Mouse (Mus musculus): Measurements from ENCODE around the gene Wnt8b. TPM values are rescaled to one million over a fixed set of nuclear protein-coding genes. Genes with fewer than 3 reads are reported as not detected.
"Not testable (repeated sequence)": the region's sequence is repeated elsewhere in the genome, so short reads cannot be mapped to it uniquely, and the experiment has no call there.

Gene Wnt8b
- total and polyA plus RNA-seq, 2 experiments from 2014 or later = not detected

DNA sequence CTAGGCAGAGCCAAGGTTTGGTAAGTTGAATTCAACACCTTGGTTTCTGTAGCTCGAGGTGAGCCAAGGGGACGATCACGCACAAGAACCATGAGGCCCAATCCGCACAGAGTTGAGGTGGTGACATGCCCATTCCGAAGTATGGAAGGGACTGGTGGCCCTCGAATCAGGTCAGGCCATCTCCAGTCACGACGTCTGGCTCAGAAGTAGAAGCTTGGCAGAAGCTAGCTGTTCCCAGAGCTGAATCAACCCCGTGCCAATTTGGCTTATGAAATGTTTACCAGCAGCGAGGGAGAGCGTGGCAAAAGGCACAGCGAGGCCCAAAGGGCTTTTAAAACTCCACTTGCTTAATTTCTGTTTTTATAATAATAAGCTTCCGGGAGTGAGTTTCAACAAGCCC, 34.6 kb upstream of the Wnt8b start:
- no peaks in the 10 kb centered on the region for H3K9me3 ChIP-seq (replicated peaks; ENCODE audit: control insufficient read depth, low read length)
- H3K36me3 ChIP-seq (replicated peaks; ENCODE audit: control insufficient read depth, insufficient read depth, low read length) = no peaks in the 10 kb centered on the region
- no peak overlapping the region for H3K9ac ChIP-seq (replicated peaks; ENCODE audit: low read depth, low read length)
- ATAC-seq (ENCODE audit: insufficient read depth, low read depth) (no peak), DNase-seq (ENCODE audit: low spot score) (no peak)
- WGBS = 76% methylated on average over 13 of the region's 13 CpGs
- no peak overlapping the region for H3K4me2 ChIP-seq (ENCODE audit: low read depth, low read length)
- H3K4me3 ChIP-seq (ENCODE audit: low read depth, low read length) = no peak overlapping the region
- no peak overlapping the region for H3K27ac ChIP-seq (ENCODE audit: low read depth)
- H3K4me1 ChIP-seq (ENCODE audit: control insufficient read depth, insufficient read depth) = no peaks in the 10 kb centered on the region
- TF ChIP-seq EP300 (IDR thresholded peaks at IDR 0.05; ENCODE audit: low read depth) = no peak
- TF ChIP-seq CTCF (IDR thresholded peaks at IDR 0.05; ENCODE audit: low read depth) = no peak
- no peaks in the 10 kb centered on the region for H3K27me3 ChIP-seq (ENCODE audit: control insufficient read depth, insufficient read depth, low read length)

DNA sequence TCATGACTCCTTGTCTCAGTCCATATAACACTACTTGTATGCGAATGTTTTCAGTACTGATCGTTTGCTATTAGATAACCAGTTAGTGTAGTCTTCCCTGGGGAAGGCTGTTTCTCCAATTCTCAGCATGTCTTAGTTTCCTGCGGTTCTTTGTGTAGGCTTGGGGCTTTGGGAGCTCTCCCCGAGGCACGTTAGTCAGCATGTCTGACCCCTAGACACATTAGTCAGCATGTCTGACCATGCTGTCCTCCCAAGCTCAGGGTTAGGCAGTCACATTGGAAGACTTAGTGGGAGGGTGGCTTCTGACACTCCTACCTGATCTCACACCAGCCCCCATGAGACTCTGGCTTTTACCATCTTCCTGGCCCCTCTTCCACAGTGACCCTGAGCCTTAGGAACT, 32.8 kb upstream of the Wnt8b start:
- H3K4me2 ChIP-seq (ENCODE audit: low read depth, low read length) = no peak overlapping the region
- no peak for DNase-seq (ENCODE audit: low spot score)
- no peaks in the 10 kb centered on the region for H3K27me3 ChIP-seq (ENCODE audit: control insufficient read depth, insufficient read depth, low read length)
- H3K27ac ChIP-seq (ENCODE audit: low read depth) = no peak overlapping the region
- no peak overlapping the region for H3K9ac ChIP-seq (replicated peaks; ENCODE audit: low read depth, low read length)
- no peaks in the 10 kb centered on the region for H3K36me3 ChIP-seq (replicated peaks; ENCODE audit: control insufficient read depth, insufficient read depth, low read length)
- WGBS = 72% methylated on average over 5 of the region's 5 CpGs
- H3K9me3 ChIP-seq (replicated peaks; ENCODE audit: control insufficient read depth, low read length) = no peaks in the 10 kb centered on the region
- TF ChIP-seq EP300 (IDR thresholded peaks at IDR 0.05; ENCODE audit: low read depth) = no peak
- TF ChIP-seq CTCF (IDR thresholded peaks at IDR 0.05; ENCODE audit: low read depth) = no peak
- H3K4me1 ChIP-seq (ENCODE audit: control insufficient read depth, insufficient read depth) = no peaks in the 10 kb centered on the region
- H3K4me3 ChIP-seq (ENCODE audit: low read depth, low read length) = no peak overlapping the region
- no peak for ATAC-seq (ENCODE audit: insufficient read depth, low read depth)

DNA sequence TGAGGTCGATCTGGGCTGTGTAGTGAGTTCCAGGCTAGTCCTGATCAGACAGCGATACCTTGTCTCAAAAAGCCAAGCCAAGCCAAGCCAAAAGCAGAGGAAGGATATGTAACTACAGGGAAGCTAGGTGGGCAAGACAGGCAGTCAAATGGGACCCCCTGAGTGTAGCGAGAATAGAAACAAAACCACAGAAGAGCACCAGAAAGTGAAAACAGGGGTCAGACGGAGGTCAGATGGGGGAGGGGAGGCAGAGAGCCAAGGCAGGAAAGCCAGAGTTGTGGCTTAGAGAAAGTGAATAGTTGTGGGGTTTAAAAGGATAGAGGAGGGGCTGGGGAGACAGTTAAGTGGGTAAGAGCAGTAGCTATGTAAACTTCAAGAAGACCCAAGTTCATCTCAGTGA, 31.8 kb upstream of the Wnt8b start:
- 48% methylated on average over 4 of the region's 4 CpGs for WGBS
- Histone ChIP-seq H3K27ac (ENCODE audit: low read depth) (no peak overlapping the region), H3K27me3 (ENCODE audit: control insufficient read depth, insufficient read depth, low read length) (no peaks in the 10 kb centered on the region), H3K4me1 (ENCODE audit: control insufficient read depth, insufficient read depth) (no peaks in the 10 kb centered on the region), H3K9ac (replicated peaks; ENCODE audit: low read depth, low read length) (no peak overlapping the region), H3K36me3 (replicated peaks; ENCODE audit: control insufficient read depth, insufficient read depth, low read length) (no peaks in the 10 kb centered on the region), H3K4me3 (ENCODE audit: low read depth, low read length) (no peak overlapping the region), H3K9me3 (replicated peaks; ENCODE audit: control insufficient read depth, low read length) (no peaks in the 10 kb centered on the region), H3K4me2 (ENCODE audit: low read depth, low read length) (no peak overlapping the region)
- ATAC-seq (ENCODE audit: insufficient read depth, low read depth) (no peak), DNase-seq (ENCODE audit: low spot score) (no peak)
- no peak for TF ChIP-seq EP300 (IDR thresholded peaks at IDR 0.05; ENCODE audit: low read depth)

DNA sequence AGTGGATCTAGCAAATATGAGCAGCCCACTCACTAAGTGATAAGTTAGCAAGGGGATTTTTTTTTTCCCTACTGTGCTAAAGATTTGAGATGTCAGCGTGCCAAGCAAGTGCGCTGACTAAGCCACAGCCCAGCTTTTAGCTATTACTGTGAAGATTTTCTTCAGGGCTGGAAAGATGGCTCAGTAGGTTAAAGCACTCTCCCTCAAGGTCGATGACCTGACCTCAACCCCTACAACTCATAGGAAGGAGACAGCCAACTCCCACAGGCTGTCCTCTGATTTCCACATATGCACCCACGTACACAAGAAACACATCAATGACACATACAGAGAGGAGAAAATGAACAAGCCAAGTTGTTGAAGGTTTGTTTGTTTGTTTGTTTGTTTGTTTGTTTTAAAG, 31.1 kb upstream of the Wnt8b start:
- no peak for ATAC-seq (ENCODE audit: insufficient read depth, low read depth)
- Histone ChIP-seq H3K27me3 (ENCODE audit: control insufficient read depth, insufficient read depth, low read length) (no peaks in the 10 kb centered on the region), H3K27ac (ENCODE audit: low read depth) (no peak overlapping the region), H3K36me3 (replicated peaks; ENCODE audit: control insufficient read depth, insufficient read depth, low read length) (no peaks in the 10 kb centered on the region), H3K4me1 (ENCODE audit: control insufficient read depth, insufficient read depth) (no peaks in the 10 kb centered on the region), H3K9ac (replicated peaks; ENCODE audit: low read depth, low read length) (no peak overlapping the region), H3K4me3 (ENCODE audit: low read depth, low read length) (no peak overlapping the region), H3K4me2 (ENCODE audit: low read depth, low read length) (no peak overlapping the region), H3K9me3 (replicated peaks; ENCODE audit: control insufficient read depth, low read length) (no peaks in the 10 kb centered on the region)
- DNase-seq (ENCODE audit: low spot score) = no peak
- 79% methylated on average over 4 of the region's 4 CpGs for WGBS
- TF ChIP-seq EP300 (IDR thresholded peaks at IDR 0.05; ENCODE audit: low read depth) = no peak
- TF ChIP-seq CTCF (IDR thresholded peaks at IDR 0.05; ENCODE audit: low read depth) = no peak

DNA sequence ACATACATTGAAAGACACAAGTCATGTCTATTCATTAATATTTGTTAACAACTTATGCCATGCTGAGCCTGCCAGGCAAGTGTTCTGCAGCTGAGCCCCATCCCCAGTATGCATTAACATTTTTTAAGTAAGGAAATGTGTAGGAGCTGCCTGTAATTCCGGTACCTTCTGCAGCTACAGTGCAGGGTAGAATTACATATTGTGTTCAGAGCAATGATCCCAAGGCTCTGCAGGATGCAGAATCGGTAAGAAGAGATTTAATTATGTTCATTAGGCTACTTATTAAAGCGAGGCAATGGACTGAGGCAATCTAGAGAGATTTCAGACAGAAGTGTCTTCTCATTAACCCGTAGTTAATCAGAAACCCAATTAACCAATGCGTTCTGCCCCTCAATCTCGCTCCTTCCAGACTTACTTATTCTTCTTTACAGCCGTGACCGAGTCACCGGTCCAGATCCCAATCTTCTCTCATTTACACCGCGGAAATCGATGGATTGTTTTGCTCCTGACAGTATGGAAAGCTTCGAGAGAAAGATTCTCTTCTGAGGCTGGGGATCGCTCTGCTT, 27.2 kb upstream of the Wnt8b start:
- H3K4me3 ChIP-seq (ENCODE audit: low read depth, low read length); H3K27ac ChIP-seq (ENCODE audit: low read depth); H3K4me2 ChIP-seq (ENCODE audit: low read depth, low read length); H3K9ac ChIP-seq (replicated peaks; ENCODE audit: low read depth, low read length); H3K27me3 ChIP-seq (ENCODE audit: control insufficient read depth, insufficient read depth, low read length); DNase-seq (ENCODE audit: low spot score); H3K4me1 ChIP-seq (ENCODE audit: control insufficient read depth, insufficient read depth); ATAC-seq (ENCODE audit: insufficient read depth, low read depth); H3K36me3 ChIP-seq (replicated peaks; ENCODE audit: control insufficient read depth, insufficient read depth, low read length): not testable (repeated sequence)
- WGBS = 74% methylated on average over 14 of the region's 14 CpGs
- 0 out of 2 replicates have a peak, but pooled peaks cover 14% of the 10 kb centered on the region for H3K9me3 ChIP-seq (replicated peaks; ENCODE audit: control insufficient read depth, low read length)

DNA sequence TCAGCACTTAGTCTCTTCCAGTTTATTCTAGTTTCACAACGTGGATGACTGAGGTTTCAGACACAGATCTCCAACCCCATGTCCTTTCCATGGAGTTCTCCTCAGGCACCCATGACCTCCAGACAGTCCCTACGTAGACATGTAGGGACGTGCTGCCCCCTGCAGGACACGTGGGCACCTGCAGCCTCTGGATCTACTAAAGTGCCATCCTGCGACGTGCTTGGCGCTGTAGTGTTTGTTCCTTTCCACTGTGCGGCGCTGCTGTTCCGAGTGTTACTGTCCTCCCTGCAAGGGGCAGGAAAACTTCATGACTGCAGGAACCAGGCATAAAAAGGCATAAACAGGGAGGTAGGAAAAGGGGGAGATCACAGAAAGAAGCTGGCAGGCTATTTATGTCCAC, 19.1 kb upstream of the Wnt8b start:
- ATAC-seq (ENCODE audit: insufficient read depth, low read depth) = peak; percentile 66; the same call in 1 of the 2 replicates
- H3K4me3 ChIP-seq (ENCODE audit: low read depth, low read length) = no peak overlapping the region

More for the DNA sequence above, 19.1 kb upstream of the Wnt8b start:
- DNase-seq (ENCODE audit: low spot score) = peak; percentile 70
- Histone ChIP-seq H3K27ac (ENCODE audit: low read depth) (no peak overlapping the region), H3K4me2 (ENCODE audit: low read depth, low read length) (no peak overlapping the region), H3K36me3 (replicated peaks; ENCODE audit: control insufficient read depth, insufficient read depth, low read length) (no peaks in the 10 kb centered on the region), H3K9me3 (replicated peaks; ENCODE audit: control insufficient read depth, low read length) (no peaks in the 10 kb centered on the region), H3K9ac (replicated peaks; ENCODE audit: low read depth, low read length) (no peak overlapping the region), H3K27me3 (ENCODE audit: control insufficient read depth, insufficient read depth, low read length) (no peaks in the 10 kb centered on the region), H3K4me1 (ENCODE audit: control insufficient read depth, insufficient read depth) (no peaks in the 10 kb centered on the region)
- peak; percentile 92 for TF ChIP-seq CTCF (IDR thresholded peaks at IDR 0.05; ENCODE audit: low read depth)
- TF ChIP-seq EP300 (IDR thresholded peaks at IDR 0.05; ENCODE audit: low read depth) = no peak
- 4% methylated on average over 10 of the region's 10 CpGs for WGBS
